Mouse (Mus musculus) G1E (cell line): ENCODE measurements around the gene Xpo6.

Experiments used
- CTCF ChIP-seq: IDR thresholded peaks from 2 replicates; pipeline ENCODE4 v1.5.1; 2012; ENCODE audit warnings: low read depth, low read length, inconsistent platforms, mixed read lengths
- GATA1 ChIP-seq: IDR thresholded peaks from 2 replicates; pipeline ENCODE4 v1.6.1; 2012; ENCODE audit warnings: borderline replicate concordance, low read length, inconsistent platforms, mixed read lengths
- GATA2 ChIP-seq: IDR thresholded peaks from 2 replicates; pipeline ENCODE4 v1.6.1; 2012; ENCODE audit warnings: low read depth, low read length, inconsistent platforms, borderline replicate concordance

GRCm38 (mm10) chr7:126099163-126099775 is 101.0 kb downstream of the Xpo6 start:
- TF ChIP-seq GATA2 (no peak), CTCF (no peak), GATA1 (no peak)
